Mouse (Mus musculus): ENCODE data around the gene Grid2. TPM values are rescaled to one million over a fixed set of nuclear protein-coding genes. Genes with fewer than 3 reads are reported as not detected.
A peak's percentile ranks its signal among the peaks of the same experiment; 100 is the strongest.
"Not testable (repeated sequence)": the region's sequence is repeated elsewhere in the genome, so short reads cannot be mapped to it uniquely, and the experiment has no call there.

Grid2 gene
- polyA plus RNA-seq, 1 experiment from 2014 or later = 13.4 TPM

DNA sequence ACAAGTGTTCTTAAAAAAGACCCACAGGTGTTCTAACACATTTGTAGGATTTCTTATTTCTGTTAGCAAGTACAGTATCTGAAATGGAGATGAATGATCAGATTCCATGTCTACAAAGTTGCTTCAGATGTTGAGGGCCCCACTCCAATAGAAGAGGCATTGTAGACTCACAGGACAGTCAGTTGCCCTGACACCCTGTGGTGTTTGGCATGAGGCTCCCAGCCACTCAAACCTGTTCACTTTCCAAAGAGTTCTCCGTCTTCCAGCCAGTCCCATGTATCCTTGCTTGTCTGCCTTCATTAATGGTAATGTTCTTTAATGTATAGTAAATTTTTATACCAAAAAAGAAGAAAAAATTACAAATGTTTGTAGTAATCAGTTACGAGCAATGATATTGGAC lies 177.1 kb downstream of the Grid2 start:
- H3K9me3 ChIP-seq = no peaks in the 10 kb centered on the region
- 92% methylated on average over 2 of the region's 2 CpGs for WGBS
- H3K27me3 ChIP-seq = no peaks in the 10 kb centered on the region
- no peaks in the 10 kb centered on the region for H3K4me1 ChIP-seq (replicated peaks)
- no peaks in the 10 kb centered on the region for H3K36me3 ChIP-seq
- H3K9ac ChIP-seq = no peak overlapping the region
- no peak for ATAC-seq (ENCODE audit: low FRiP score)
- no peak overlapping the region for H3K27ac ChIP-seq
- no peak overlapping the region for H3K4me3 ChIP-seq
- H3K4me2 ChIP-seq = no peak overlapping the region

DNA sequence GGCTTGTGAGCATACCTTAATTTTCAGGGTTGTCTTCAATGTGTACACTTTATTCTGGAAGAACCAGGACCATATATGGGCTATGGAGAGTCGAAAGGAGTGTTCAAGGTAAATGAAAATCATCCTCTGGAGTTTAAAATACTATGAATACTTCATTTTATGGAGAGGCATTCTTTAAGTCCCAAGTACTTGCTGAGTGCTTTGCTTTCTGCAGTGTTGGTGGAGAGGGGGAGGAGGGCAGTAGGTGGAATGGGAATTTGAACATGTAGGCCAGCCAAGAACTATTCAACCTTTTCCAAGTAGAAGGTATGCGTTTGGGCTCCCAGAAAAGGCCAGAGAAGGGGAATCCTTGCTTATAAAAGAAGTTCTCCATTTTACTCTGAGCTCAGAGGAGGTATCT lies 192.5 kb downstream of the Grid2 start:
- no peaks in the 10 kb centered on the region for H3K9me3 ChIP-seq
- no peaks in the 10 kb centered on the region for H3K4me1 ChIP-seq (replicated peaks)
- no peak overlapping the region for H3K27ac ChIP-seq
- no peak overlapping the region for H3K4me3 ChIP-seq
- no peaks in the 10 kb centered on the region for H3K27me3 ChIP-seq
- ATAC-seq (ENCODE audit: low FRiP score) = no peak
- WGBS = 75% methylated on average over 2 of the region's 2 CpGs
- no peak overlapping the region for H3K4me2 ChIP-seq
- no peaks in the 10 kb centered on the region for H3K36me3 ChIP-seq
- H3K9ac ChIP-seq = no peak overlapping the region

DNA sequence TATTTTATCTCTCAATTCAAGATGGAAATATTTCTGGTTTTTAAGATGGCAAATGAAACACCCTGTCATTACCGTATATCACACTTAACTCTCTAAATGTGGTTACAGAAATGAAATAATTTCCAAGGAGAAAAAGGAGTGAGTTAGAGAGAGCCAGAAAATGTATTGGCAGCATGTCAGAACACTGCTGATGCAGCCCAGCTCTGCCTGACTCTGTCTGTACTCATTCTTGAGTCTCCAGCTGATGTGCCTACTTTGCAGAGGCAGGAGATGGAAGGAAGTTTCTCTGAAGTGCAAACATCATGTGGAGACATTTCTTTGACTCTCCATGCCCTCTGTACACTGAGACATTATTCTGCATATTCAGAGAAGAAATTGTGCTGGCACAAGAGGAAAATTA lies 226.5 kb downstream of the Grid2 start:
- Histone ChIP-seq H3K9ac (no peak overlapping the region), H3K27me3 (no peaks in the 10 kb centered on the region), H3K4me1 (replicated peaks) (no peaks in the 10 kb centered on the region), H3K4me2 (no peak overlapping the region), H3K36me3 (no peaks in the 10 kb centered on the region), H3K4me3 (no peak overlapping the region), H3K27ac (no peak overlapping the region), H3K9me3 (no peaks in the 10 kb centered on the region)
- 97% methylated on average over 1 of the region's 1 CpGs for WGBS
- no peak for ATAC-seq (ENCODE audit: low FRiP score)

DNA sequence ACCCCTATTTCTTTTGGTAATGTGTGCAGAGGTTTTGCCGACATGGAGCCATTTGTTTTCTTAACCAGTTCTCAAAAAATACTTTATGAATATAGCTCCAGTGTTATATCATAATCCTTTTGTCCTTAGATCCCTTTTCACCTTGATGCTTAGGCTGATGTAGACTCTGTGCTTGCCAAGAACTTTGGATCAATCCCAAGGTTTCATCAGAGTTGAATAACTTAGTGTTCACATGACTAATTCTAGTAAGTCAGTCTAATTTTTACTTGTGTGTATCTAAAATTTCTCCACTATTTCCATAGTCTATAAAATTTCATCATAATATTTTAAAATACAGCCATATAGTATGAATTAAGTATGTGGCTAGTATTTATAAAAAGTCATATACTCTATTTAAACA lies 259.3 kb downstream of the Grid2 start:
- Histone ChIP-seq H3K4me2 (no peak overlapping the region), H3K4me1 (replicated peaks) (no peaks in the 10 kb centered on the region), H3K27me3 (no peaks in the 10 kb centered on the region), H3K36me3 (no peaks in the 10 kb centered on the region), H3K9me3 (no peaks in the 10 kb centered on the region), H3K27ac (no peak overlapping the region), H3K4me3 (no peak overlapping the region), H3K9ac (no peak overlapping the region)
- WGBS = 91% methylated on average over 1 of the region's 1 CpGs
- no peak for ATAC-seq (ENCODE audit: low FRiP score)

DNA sequence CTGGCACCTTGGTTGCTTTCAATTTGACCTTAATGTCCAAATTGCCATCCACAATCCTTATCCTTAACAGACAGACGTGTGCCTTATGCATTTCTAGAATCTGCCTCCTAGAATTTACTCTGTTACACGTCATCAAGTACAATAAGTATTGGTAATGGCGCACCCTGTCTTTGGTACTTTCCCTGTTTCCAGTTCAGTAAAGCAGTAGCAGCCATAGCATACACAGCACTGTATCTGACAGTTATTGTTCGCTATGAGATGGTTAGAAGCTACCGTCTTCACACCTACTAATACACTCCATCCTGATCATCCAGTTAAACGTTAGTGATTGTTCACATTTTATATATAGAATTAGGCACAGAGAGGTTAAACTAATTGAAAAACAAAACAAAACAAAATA lies 260.3 kb downstream of the Grid2 start:
- no peak overlapping the region for H3K4me2 ChIP-seq
- H3K36me3 ChIP-seq = no peaks in the 10 kb centered on the region
- H3K4me1 ChIP-seq (replicated peaks) = no peaks in the 10 kb centered on the region
- 72% methylated on average over 6 of the region's 6 CpGs for WGBS
- no peak for ATAC-seq (ENCODE audit: low FRiP score)
- H3K9me3 ChIP-seq = no peaks in the 10 kb centered on the region
- H3K9ac ChIP-seq = no peak overlapping the region
- H3K4me3 ChIP-seq = no peak overlapping the region
- H3K27me3 ChIP-seq = no peaks in the 10 kb centered on the region
- H3K27ac ChIP-seq = no peak overlapping the region

DNA sequence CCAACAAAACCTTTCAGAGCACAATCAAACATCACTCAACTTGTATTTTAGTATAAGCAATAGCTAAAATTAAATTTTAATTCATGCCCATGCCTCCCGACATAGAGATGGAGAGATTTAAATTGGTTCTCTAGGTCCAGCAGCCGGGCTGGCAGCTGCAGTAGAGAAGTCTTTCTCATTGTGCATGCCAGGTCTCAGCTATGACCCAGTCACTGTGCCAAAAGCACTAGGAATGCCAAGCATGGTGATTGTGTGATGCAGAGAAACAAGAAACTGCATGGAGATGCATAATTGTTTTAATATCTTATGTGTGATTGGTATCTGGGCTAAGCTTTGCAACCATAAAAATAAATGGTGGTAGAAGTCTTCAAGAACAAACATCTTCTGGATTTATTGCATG lies 276.1 kb downstream of the Grid2 start:
- H3K9ac ChIP-seq = no peak overlapping the region
- no peaks in the 10 kb centered on the region for H3K9me3 ChIP-seq
- H3K36me3 ChIP-seq = no peaks in the 10 kb centered on the region
- no peak overlapping the region for H3K4me2 ChIP-seq
- ATAC-seq (ENCODE audit: low FRiP score) = no peak
- no peak overlapping the region for H3K27ac ChIP-seq
- WGBS = 89% methylated on average over 2 of the region's 2 CpGs
- H3K4me3 ChIP-seq = no peak overlapping the region
- H3K4me1 ChIP-seq (replicated peaks) = no peaks in the 10 kb centered on the region
- H3K27me3 ChIP-seq = no peaks in the 10 kb centered on the region

DNA sequence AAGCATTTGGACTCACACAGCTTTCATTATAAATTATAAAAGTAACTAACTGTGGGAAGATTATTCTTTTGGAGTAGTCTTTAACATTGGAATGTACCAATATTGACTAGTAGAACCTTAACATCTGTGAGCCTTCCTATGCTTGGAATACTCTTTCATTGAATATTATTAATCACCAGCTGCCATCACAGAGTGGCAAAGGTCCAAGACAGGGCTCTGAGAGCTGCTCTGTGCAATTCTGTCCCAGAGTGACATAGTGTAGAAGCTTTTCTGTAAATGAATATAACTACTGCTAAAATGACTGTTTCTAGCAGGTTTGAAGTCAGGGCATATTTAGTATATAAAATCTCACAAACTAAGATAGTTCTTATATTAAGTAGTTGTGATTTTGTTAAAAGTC lies 277.2 kb downstream of the Grid2 start:
- ATAC-seq (ENCODE audit: low FRiP score) = no peak
- no peak overlapping the region for H3K4me3 ChIP-seq
- H3K9me3 ChIP-seq = no peaks in the 10 kb centered on the region
- no peak overlapping the region for H3K9ac ChIP-seq
- no peaks in the 10 kb centered on the region for H3K27me3 ChIP-seq
- no peaks in the 10 kb centered on the region for H3K4me1 ChIP-seq (replicated peaks)
- no peak overlapping the region for H3K27ac ChIP-seq
- no peaks in the 10 kb centered on the region for H3K36me3 ChIP-seq
- H3K4me2 ChIP-seq = no peak overlapping the region

DNA sequence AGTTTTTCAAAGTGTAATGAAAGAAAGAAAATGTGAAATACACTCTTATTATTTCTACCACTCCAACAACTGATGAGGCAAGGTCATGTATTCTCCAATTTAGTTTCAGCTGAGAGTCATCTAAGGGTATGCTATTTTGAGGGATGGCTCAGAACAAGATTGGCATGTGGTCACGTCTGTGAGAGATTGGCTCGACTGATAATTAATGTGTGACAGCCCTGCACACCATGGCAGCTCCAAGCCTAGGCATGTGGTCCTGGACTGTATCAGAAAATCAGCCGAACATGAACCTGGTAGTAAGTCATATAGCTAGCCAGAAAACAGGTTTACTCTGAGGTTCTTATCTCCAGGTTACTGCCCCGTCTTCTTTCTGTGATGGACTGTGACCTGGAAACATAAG lies 292.1 kb downstream of the Grid2 start:
- no peaks in the 10 kb centered on the region for H3K27me3 ChIP-seq

DNA sequence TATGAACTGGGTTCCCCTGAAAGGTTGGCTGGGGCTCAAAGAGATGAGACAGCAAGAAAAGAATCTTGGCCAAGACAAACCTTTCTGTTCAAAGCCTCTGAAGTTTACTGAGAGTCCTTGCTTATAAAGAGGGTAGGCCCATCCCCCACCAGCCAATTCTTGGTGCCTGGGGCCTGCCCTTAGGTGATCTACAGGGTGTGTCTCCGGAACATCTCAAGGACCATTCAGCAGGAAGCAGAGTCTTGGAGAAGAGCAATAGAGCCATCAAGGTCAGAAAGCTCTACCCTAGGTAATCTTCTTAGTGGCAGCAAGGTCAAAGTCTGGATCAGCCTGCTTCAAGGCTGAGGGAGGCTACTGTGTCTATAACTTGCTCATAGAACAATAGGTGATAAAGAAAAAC lies 313.1 kb downstream of the Grid2 start:
- not testable (repeated sequence) for H3K4me2 ChIP-seq; H3K4me3 ChIP-seq; H3K27ac ChIP-seq; ATAC-seq (ENCODE audit: low FRiP score); H3K4me1 ChIP-seq (replicated peaks); H3K9ac ChIP-seq; H3K27me3 ChIP-seq; H3K9me3 ChIP-seq; H3K36me3 ChIP-seq
- 73% methylated on average over 1 of the region's 1 CpGs for WGBS

More for the DNA sequence above, 292.1 kb downstream of the Grid2 start:
- H3K4me1 ChIP-seq (replicated peaks) = no peaks in the 10 kb centered on the region
- no peak overlapping the region for H3K4me3 ChIP-seq
- H3K36me3 ChIP-seq = no peaks in the 10 kb centered on the region
- no peak for ATAC-seq (ENCODE audit: low FRiP score)
- H3K9me3 ChIP-seq = no peaks in the 10 kb centered on the region
- H3K9ac ChIP-seq = no peak overlapping the region
- WGBS = 65% methylated on average over 4 of the region's 4 CpGs
- H3K27ac ChIP-seq = no peak overlapping the region
- H3K4me2 ChIP-seq = no peak overlapping the region

DNA sequence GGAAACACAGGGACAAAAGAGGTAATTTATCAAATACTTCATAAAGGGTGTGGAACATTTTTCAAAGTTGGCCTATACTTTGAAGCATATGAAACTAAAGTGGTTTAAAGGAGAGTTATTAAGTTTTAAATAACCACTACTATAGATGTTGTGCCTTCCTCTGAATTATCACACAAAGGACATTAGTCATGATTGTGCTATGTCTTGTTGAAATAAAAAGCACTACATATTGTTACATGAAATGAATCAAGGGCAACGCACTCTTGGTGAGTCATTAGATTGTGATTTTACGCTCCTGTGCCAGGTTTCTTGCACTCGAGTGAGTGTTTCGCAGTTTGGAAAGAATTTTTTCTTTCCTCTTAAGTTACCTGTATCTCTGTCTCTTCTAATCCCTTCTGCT lies 335.0 kb downstream of the Grid2 start:
- Histone ChIP-seq H3K9ac (no peak overlapping the region), H3K36me3 (no peaks in the 10 kb centered on the region), H3K4me3 (no peak overlapping the region), H3K27me3 (no peaks in the 10 kb centered on the region), H3K27ac (no peak overlapping the region), H3K4me1 (replicated peaks) (no peaks in the 10 kb centered on the region), H3K4me2 (no peak overlapping the region), H3K9me3 (no peaks in the 10 kb centered on the region)
- no peak for ATAC-seq (ENCODE audit: low FRiP score)
- 88% methylated on average over 4 of the region's 4 CpGs for WGBS

DNA sequence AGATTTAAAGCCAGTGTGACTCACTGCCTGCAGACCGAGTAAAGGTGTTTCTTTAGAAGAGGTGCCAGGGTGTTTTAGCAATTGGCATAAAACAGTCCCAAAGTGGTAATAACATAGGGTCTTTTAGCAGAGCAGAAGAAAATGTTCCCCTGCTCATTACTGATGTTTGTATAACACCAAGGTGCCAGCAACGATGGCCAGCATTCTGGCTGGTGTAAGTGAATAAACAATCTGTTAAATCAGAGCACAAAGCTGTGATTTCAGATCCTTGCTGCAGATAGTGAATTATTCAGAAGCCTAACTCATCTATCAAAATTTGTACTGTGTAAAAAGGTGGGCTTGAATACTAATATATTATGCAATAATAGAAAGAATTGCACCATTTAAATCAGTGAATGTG lies 353.9 kb downstream of the Grid2 start:
- no peak for ATAC-seq (ENCODE audit: low FRiP score)
- 49% methylated on average over 2 of the region's 2 CpGs for WGBS
- Histone ChIP-seq H3K9ac (no peak overlapping the region), H3K4me2 (no peak overlapping the region), H3K27ac (no peak overlapping the region), H3K27me3 (no peaks in the 10 kb centered on the region), H3K9me3 (no peaks in the 10 kb centered on the region), H3K4me1 (replicated peaks) (no peaks in the 10 kb centered on the region), H3K4me3 (no peak overlapping the region), H3K36me3 (no peaks in the 10 kb centered on the region)

DNA sequence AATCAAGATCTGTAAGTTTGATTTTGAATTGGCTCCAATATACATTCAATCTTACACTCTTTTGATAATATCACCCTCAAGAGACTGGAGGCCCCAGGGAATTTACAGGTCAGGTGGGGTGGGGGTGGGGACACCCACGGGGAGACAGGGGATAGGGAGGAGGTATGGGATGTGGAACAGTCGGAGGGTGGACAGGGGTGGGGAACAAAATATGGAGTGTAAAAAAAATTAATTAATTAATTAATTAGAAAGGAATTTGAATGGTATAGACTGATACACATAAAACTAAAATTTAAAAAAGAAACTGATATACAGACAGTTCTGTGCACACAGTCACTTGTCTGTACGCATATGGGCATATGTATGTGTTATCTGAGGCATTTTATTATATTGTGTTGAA lies 380.3 kb downstream of the Grid2 start:
- H3K36me3 ChIP-seq = no peaks in the 10 kb centered on the region
- H3K9me3 ChIP-seq = no peaks in the 10 kb centered on the region
- H3K4me3 ChIP-seq = no peak overlapping the region
- H3K9ac ChIP-seq = no peak overlapping the region
- 95% methylated on average over 3 of the region's 3 CpGs for WGBS
- no peak overlapping the region for H3K4me2 ChIP-seq
- no peaks in the 10 kb centered on the region for H3K27me3 ChIP-seq
- no peak overlapping the region for H3K27ac ChIP-seq
- H3K4me1 ChIP-seq (replicated peaks) = no peaks in the 10 kb centered on the region
- ATAC-seq (ENCODE audit: low FRiP score) = no peak

DNA sequence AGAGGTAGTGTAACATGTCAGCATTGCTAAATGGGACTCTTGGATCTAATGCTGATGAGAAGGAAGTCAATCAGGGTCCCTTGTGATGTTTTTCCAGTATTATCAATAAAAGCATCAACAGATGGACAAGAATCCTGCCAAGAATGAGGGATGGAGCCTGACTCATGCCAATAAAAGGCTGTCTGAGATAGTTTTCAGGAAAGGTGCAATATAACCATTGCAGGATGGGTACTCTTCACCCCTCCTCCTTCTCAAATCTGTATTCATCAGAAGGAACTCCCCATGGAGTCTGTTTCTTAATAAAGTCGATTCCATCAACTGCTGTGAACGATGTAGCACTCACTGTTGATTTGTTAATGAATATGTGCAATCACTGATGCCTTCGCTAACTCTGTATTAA lies 403.7 kb downstream of the Grid2 start:
- H3K9me3 ChIP-seq = no peaks in the 10 kb centered on the region
- H3K27me3 ChIP-seq = no peaks in the 10 kb centered on the region
- H3K4me3 ChIP-seq = no peak overlapping the region
- no peak overlapping the region for H3K27ac ChIP-seq
- peak; percentile 32; the same call in 1 of the 2 replicates for ATAC-seq (ENCODE audit: low FRiP score)
- H3K4me2 ChIP-seq = no peak overlapping the region
- 42% methylated on average over 3 of the region's 3 CpGs for WGBS
- no peak overlapping the region for H3K9ac ChIP-seq
- H3K36me3 ChIP-seq = no peaks in the 10 kb centered on the region
- H3K4me1 ChIP-seq (replicated peaks) = no peaks in the 10 kb centered on the region; the same call in 1 of the 2 replicates

DNA sequence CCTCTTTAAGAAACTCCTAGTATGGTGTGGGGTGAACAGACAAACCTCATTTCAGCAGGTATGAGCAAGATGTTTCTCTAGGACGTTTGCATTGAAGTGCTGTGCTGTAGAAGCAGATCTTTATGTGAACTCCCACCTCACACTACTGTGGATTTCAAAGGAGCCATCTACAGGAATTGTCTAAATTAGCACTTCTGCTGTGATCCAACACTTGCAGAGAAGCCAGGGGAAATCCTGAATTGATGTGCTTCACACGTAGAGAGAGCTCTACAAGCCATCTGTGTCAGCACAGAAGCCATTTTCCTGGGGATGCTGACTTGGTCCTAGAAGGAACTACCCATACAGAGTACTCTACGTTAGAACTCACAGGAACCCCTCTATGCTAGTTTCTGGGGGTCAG lies 430.0 kb downstream of the Grid2 start:
- Histone ChIP-seq H3K9me3 (no peaks in the 10 kb centered on the region), H3K4me3 (no peak overlapping the region), H3K27ac (no peak overlapping the region), H3K4me2 (no peak overlapping the region), H3K9ac (no peak overlapping the region), H3K27me3 (no peaks in the 10 kb centered on the region), H3K36me3 (no peaks in the 10 kb centered on the region), H3K4me1 (replicated peaks) (no peaks in the 10 kb centered on the region)
- 71% methylated on average over 3 of the region's 3 CpGs for WGBS
- no peak for ATAC-seq (ENCODE audit: low FRiP score)
